8 mouse cellular contexts compared by ENCODE assay signal in the genomic region with DNA sequence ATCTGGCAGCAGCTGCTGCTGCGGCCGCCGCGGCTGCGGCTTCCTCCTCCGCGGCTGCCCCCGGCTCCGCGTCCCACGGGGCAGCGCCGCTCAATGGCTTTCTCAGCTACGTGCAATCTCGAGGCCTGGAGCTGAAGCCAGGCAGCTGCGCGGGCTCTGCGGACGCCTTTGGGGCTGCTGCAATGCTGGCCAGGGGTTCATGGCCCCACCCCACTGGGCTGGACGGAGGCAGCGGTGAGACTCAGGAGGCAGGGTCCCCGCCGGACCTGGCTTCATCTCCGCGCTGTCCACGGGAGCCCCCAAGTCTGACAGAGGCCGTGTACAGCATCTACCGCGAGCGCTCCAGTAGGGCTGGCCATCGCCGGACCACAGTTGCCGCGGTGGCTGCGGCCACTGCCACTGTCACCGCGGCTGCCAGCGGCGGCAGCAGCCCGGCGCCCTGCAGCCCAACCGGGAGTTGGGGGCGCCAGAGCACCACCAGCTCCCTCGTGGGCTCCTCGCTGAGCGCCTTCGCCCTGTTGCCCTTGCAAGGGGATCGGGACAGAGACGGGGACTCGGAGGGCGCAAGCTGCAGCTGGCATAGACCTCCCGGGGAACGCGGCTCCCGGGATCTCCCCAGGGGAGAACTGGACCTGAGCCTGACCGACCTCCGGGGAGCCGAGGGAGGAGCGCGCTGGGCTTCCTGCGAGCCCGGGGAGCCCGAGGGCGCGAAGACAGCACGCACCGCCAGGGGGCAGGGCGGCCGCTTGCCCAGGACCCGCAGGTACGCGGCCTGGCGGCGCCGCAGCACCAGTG. TPM values are rescaled to one million over a fixed set of nuclear protein-coding genes. Genes with fewer than 3 reads are reported as not detected.
A peak's percentile ranks its signal among the peaks of the same experiment; 100 is the strongest.
DNase-seq lines count a peak whose midpoint lies in the region; ATAC-seq lines count a peak whose summit lies in the region.

No protein-coding gene starts in this region.

- H3K4me1 ChIP-seq in forebrain, embryonic 12.5 days = peaks cover 34% of the 10 kb centered on the region
- peaks cover 22% of the 10 kb centered on the region for H3K4me1 ChIP-seq in heart, embryonic 16.5 days (ENCODE audit: control insufficient read depth, insufficient read depth, low read length)
- no peaks in the 10 kb centered on the region for H3K4me1 ChIP-seq in liver, embryonic 16.5 days (ENCODE audit: control insufficient read depth, low read depth, low read length)

- no peaks in the 10 kb centered on the region for H3K9me3 ChIP-seq in forebrain, embryonic 12.5 days
- no peaks in the 10 kb centered on the region for H3K9me3 ChIP-seq in heart, embryonic 16.5 days (replicated peaks; ENCODE audit: control insufficient read depth, low read length)
- H3K9me3 ChIP-seq in liver, embryonic 16.5 days (replicated peaks; ENCODE audit: control insufficient read depth, low read length) = no peaks in the 10 kb centered on the region

- DNase-seq in layer of hippocampus, adult 11-12 months (ENCODE audit: low spot score) = peak; percentile 23
- DNase-seq in layer of hippocampus, adult 9-11 months = no peak
- DNase-seq in kidney, postnatal 14 days = peak; percentile 66
- peak; percentile 27 for DNase-seq in ovary, adult 18-20 months (ENCODE audit: low spot score)
- DNase-seq in yolk sac, embryonic 10.5 days (ENCODE audit: low spot score) = peak; percentile 50

- H3K4me2 ChIP-seq in forebrain, embryonic 12.5 days = peak overlapping the region; percentile 86
- H3K4me2 ChIP-seq in heart, embryonic 16.5 days (ENCODE audit: low read depth, low read length) = peak overlapping the region; percentile 98
- peak overlapping the region; percentile 49 for H3K4me2 ChIP-seq in liver, embryonic 16.5 days (ENCODE audit: low read depth, low read length)

- no peak overlapping the region for H3K27ac ChIP-seq in forebrain, embryonic 12.5 days
- no peak overlapping the region for H3K27ac ChIP-seq in heart, embryonic 16.5 days (ENCODE audit: low read length)
- H3K27ac ChIP-seq in liver, embryonic 16.5 days (ENCODE audit: low read length) = no peak overlapping the region

- under 1% methylated on average over 74 of the region's 75 CpGs for WGBS in forebrain, embryonic 12.5 days
- under 1% methylated on average over 75 of the region's 75 CpGs for WGBS in heart, embryonic 16.5 days
- 1% methylated on average over 74 of the region's 75 CpGs for WGBS in liver, embryonic 16.5 days (ENCODE audit: insufficient replicate concordance)

- peak; percentile 72 for ATAC-seq in forebrain, embryonic 12.5 days (ENCODE audit: low FRiP score)
- ATAC-seq in heart, embryonic 16.5 days (replicated peaks; ENCODE audit: extremely low read depth, insufficient read depth, low FRiP score) = peak; percentile 63
- 0 out of 2 replicates have a peak, but pooled peaks have one; percentile 11 for ATAC-seq in liver, embryonic 16.5 days (ENCODE audit: low read depth)

- H3K4me3 ChIP-seq in forebrain, embryonic 12.5 days (replicated peaks) = peak overlapping the region; percentile 53
- peak overlapping the region; percentile 58 for H3K4me3 ChIP-seq in heart, embryonic 16.5 days (ENCODE audit: low read length)
- peak overlapping the region; percentile 43 for H3K4me3 ChIP-seq in liver, embryonic 16.5 days (ENCODE audit: low read depth, low read length)

- H3K9ac ChIP-seq in forebrain, embryonic 12.5 days = peak overlapping the region; percentile 64
- H3K9ac ChIP-seq in heart, embryonic 16.5 days (ENCODE audit: low read length) = peak overlapping the region; percentile 66
- no peak overlapping the region for H3K9ac ChIP-seq in liver, embryonic 16.5 days (ENCODE audit: low read depth, low read length)

- H3K27me3 ChIP-seq in forebrain, embryonic 12.5 days = peaks cover 32% of the 10 kb centered on the region
- peaks cover 67% of the 10 kb centered on the region for H3K27me3 ChIP-seq in heart, embryonic 16.5 days (ENCODE audit: control insufficient read depth, insufficient read depth, low read length)
- peaks cover 54% of the 10 kb centered on the region for H3K27me3 ChIP-seq in liver, embryonic 16.5 days (ENCODE audit: control insufficient read depth, insufficient read depth, low read depth, low read length)

- H3K36me3 ChIP-seq in forebrain, embryonic 12.5 days (replicated peaks) = no peaks in the 10 kb centered on the region
- no peaks in the 10 kb centered on the region for H3K36me3 ChIP-seq in heart, embryonic 16.5 days (ENCODE audit: control insufficient read depth, insufficient read depth)
- no peaks in the 10 kb centered on the region for H3K36me3 ChIP-seq in liver, embryonic 16.5 days (ENCODE audit: control insufficient read depth, insufficient read depth)

RNA-seq across cellular contexts. Expression of gene Tmem200c, which starts 14.9 kb away (rescaled TPM):
- 3.3 and 3.6 TPM in 2 replicates for polyA plus RNA-seq in forebrain, embryonic 12.5 days (2016; fragmentation: Nextera tagmentation; extraction: Ambion mirVana)
- polyA plus RNA-seq in heart, embryonic 16.5 days (2015; fragmentation: Nextera tagmentation; extraction: Ambion mirVana) = 0.04 and 0.24 TPM in 2 replicates
- not detected in 2 replicates for polyA plus RNA-seq in liver, embryonic 16.5 days (2015; fragmentation: Nextera tagmentation; extraction: Ambion mirVana)

Comparison
In these comparisons a context has a peak if more than half of its experiments do, and no peak if none do; other contexts are left out.
1. ATAC-seq: peak in every context shown above with its lines; median percentile 72 in forebrain, embryonic 12.5 days; 63 in heart, embryonic 16.5 days; 11 in liver, embryonic 16.5 days.